Mouse (Mus musculus) right cerebral cortex, postnatal 14 days (tissue): Measurements from ENCODE around the gene 9430097D07Rik.

Experiments used
- DNase-seq: peaks from one replicate; pipeline ENCODE4 v3.0.0; 2022

The 9430097D07Rik gene

GRCm38 (mm10) chr2:32533163-32533562 lies 42.3 kb downstream of the 9430097D07Rik start:
- DNase-seq, result no peak

GRCm38 (mm10) chr2:32530479-32530878 lies 45.0 kb downstream of the 9430097D07Rik start:
- DNase-seq, result no peak

GRCm38 (mm10) chr2:32528326-32528725 lies 47.2 kb downstream of the 9430097D07Rik start:
- no peak for DNase-seq

GRCm38 (mm10) chr2:32527468-32527966 lies 48.0 kb downstream of the 9430097D07Rik start:
- DNase-seq, result no peak

DNA sequence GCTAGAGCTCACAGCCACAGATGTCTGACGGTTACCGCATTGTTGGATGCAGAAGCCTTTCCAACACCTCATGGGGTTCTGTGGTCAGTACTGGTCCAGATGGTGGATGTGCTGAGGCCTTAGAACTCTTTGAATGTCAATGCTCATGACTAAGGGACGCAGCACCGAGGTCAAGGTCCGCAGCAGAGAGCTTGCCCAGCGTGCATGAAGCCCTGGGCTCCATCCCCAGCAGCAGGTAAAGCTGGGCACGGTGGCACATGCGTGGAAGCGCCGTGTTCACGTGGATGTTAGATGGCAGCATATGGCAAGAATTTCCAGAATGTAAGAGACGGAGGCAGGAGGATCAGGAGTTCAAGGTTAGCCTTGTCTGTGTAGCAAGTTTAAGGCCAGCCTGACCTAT lies 49.7 kb downstream of the 9430097D07Rik start:
- DNase-seq, result no peak

DNA sequence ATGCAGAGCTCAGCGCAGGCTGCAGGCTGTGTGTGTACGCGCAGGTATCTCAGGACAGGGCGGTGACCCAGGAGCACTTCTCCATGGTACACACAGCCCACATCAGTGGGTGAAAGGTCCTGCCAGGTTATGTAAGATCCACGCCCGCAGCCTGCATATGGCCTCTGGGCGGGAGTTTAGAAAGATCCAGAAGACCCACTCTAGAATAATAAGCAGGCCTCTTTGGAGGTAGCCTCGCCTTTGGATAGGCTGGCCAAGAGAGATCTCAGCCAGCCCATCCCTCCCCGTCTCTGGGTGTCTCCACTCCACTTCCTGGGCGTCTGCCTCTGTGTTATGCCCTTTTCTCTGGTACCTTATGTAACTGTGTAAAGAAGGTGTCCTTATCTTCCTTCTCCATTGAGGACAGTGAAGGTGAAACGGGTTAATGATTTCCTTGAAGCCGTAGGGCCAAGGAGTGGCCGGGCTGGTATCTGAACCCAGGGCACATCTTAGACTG lies 50.9 kb downstream of the 9430097D07Rik start:
- DNase-seq, result no peak
